Mouse (Mus musculus) common myeloid progenitor, adult 5-6 weeks (primary cell): ENCODE measurements at regions not wholly inside any gene's neighbourhood (a gene's known extent, or its start where the extent isn't known, plus 50 kb on each side); places are given as distances from the start of the nearest gene placed in this dataset.

Source experiments
- ATAC-seq: replicated peaks from 2 replicates; pipeline ENCODE4 v1.8.0; 2016; ENCODE audit warnings: low read depth, mild to moderate bottlenecking, moderate TSS enrichment, inconsistent platforms; ENCODE audit not compliant: poor library complexity, severe bottlenecking

GRCm38 (mm10) chr3:42110976-42111847 lies 368.8 kb downstream of the D3Ertd751e start:
- no peak for ATAC-seq

DNA sequence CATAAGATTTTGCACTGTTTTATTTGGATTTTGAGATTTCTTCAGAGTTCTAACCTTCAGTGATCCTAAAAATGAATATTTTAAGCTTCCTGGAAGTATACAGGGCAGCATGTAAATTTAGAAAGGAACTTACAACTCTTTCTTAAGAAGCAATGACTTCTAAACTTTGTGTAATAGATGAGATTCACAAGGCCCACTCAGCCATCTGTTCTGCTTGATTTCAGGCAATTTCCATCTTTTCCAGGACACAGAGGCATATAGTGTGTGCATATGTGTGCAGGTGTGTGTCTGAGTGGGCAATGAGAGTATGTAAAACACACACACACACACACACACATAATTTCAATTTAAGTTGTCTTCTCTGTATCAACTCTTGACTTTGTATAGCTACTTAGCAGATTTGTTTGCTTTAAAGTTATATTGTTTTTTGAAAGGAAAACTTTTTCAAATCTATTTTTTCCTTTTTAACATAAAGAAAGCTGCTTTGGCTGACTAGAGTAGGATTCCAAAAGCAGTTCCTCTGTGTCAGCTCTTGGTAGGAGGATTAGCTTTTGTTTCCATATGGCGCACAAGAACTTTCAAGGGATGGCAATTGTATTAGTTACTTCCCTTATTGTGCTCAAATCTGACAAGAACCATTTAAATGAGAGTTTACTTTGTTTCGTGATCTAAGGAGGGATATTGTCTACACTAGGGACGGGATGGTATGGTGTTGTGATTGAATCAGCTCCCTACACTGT lies 387.6 kb downstream of the D3Ertd751e start:
- ATAC-seq = no peak

DNA sequence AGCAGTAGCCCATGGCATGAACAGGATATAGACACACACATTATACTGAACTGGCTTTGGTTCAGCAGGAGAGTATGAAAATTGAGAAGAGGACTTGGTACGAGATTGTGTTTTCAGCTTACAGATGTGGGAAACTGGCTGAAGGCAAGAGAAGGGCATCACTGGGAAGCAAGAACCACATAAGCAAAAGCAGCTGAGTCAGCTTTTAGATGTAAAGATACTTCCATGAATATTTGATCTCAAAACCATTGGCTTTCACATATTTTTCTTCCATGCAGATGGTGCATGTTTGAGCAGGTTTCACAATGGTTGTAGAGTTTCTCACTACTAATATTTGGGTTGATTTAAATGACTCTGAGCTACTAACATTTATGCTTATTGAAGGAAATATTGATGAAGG lies 389.9 kb downstream of the D3Ertd751e start:
- ATAC-seq = no peak

DNA sequence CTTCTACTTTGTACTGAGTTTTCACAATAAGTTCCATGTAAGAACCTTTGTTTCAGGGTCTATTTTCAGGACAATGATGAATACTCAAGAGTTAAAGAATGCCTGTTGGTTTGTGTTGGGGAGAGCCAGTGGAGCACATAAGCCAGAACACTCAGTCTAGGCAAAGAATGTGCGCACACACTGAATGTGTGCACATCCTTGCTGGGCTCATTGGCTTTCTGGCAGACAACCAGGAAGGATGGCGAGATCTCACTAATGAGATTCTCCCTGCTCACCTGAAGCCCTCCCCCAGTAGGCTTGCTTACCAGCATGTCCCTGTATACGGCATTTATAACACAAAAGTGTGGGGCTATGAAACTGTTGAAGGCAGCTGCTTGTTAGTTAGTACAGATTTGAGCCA lies 411.0 kb downstream of the D3Ertd751e start:
- ATAC-seq = no peak

DNA sequence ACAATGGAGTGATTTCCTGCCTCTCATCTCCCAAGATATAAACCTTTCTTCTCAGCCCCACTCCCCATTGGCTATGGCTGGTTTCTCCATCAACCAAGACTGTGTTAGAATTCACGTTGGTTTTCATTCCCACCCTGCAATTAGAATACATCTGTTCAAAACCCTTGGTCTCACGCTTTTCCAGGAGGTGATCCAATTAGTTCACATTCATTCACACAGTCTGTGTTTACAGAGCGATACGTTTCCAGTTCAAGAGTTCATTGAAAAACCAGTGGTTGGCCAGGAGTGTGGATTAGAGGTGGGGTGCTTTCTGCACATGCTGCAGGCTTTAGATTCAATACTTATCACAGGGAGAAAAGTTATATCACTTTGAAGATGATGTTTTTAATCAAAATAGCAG lies 412.5 kb downstream of the D3Ertd751e start:
- no peak for ATAC-seq

- no peak for ATAC-seq
These were observed 421.3 kb downstream of the D3Ertd751e start for GRCm38 (mm10) chr3:42163666-42164065.

DNA sequence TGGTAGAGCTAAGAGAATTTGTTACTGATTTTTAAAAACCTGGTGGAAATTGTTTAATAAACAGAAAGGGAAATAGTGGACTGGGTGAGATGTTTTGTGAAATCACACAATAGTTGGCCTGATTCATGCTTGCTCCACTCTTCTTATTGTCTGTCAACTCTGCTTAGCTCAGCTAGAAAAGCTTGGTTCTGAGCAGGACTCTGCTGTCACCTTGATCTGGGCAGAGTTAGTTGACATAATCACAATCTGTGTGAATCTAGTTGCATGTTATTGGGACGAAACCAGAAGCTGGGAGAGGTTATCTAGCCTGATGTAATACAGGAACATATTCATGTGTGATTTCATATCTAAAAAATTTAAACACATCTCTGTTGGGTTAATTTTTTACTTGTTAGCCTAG lies 456.8 kb downstream of the D3Ertd751e start:
- ATAC-seq = no peak

GRCm38 (mm10) chr3:42201373-42201772 lies 459.0 kb downstream of the D3Ertd751e start:
- ATAC-seq = no peak

DNA sequence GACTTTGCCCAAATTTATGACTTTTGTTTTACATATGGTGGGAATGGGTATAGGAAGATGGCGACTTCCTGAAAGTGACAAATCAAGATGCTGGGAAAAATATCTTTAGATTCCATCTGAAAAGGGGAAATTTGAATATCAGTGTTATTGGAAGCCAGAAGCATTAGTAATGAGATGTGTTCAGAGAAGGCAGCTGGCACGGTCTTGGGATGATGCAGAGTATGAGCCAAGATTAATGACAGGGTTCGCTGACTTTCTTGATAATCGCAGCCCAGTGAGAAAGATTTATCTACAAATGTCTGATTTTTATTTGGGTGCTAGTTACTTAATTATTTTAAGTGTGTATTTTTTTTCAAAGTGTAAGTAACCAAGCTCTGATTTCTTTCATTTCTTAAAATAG lies 463.2 kb downstream of the D3Ertd751e start:
- ATAC-seq = no peak

GRCm38 (mm10) chr3:42211420-42211819 lies 469.0 kb downstream of the D3Ertd751e start:
- ATAC-seq = no peak

DNA sequence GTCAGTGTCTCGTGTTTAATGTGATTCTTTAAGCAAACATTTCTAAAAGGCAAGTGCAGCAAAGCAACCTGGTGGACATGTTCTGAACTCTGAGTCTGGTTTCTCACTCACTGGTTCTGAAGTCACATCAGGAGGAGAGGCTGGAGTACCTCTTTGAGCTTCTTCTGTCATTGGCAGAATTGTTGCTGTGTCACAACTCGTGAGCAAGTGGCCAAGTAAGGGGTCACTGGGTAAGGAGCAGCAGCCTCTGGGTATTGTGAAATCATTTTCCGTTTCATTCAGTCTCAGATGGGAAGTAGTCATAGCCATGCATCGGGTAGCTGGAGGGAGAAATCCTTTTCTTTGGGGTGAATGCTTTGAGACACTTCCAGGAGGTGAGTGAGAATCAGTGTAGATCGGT lies 470.0 kb downstream of the D3Ertd751e start:
- no peak for ATAC-seq

- no peak for ATAC-seq
These were observed 470.8 kb downstream of the D3Ertd751e start for GRCm38 (mm10) chr3:42213163-42213562.

- no peak for ATAC-seq
These were observed 472.3 kb downstream of the D3Ertd751e start for GRCm38 (mm10) chr3:42214624-42215276.

GRCm38 (mm10) chr3:42218719-42219118 lies 476.3 kb downstream of the D3Ertd751e start:
- ATAC-seq = no peak

DNA sequence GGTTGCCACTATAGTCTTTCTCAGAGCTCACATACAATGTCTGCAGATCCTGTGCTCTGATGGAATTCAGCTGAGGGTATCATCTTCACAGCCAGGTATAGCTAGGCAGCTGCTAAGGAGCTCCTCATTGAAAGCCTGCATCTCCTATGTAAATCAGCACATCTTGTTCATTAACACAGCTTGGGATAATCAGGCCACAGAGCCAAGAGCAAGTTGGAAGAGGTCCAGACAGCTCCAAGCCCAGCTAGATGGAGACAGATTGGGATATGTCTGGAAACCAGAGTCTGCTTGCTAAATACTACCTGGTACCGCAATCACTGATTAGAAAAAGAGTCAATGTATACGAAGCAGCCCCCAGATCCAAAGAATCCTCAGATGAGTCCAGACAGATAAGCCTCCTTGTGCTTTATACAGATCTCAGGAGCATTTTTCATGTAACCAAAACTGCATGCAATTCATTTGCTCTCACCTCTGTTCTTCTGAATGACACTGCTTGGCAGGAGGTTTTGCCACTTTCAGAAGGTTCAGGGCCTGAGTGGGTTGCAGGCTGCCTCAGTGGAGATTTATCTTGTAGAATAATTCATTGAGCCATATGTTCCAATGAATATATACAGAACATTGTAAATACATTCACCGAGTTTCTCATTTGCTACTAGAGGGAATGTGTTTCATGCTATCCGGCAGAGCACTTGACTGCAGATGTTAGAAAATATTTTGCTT lies 485.4 kb downstream of the D3Ertd751e start:
- ATAC-seq = no peak

- no peak for ATAC-seq
These were observed 486.0 kb downstream of the D3Ertd751e start for GRCm38 (mm10) chr3:42228399-42228755.

DNA sequence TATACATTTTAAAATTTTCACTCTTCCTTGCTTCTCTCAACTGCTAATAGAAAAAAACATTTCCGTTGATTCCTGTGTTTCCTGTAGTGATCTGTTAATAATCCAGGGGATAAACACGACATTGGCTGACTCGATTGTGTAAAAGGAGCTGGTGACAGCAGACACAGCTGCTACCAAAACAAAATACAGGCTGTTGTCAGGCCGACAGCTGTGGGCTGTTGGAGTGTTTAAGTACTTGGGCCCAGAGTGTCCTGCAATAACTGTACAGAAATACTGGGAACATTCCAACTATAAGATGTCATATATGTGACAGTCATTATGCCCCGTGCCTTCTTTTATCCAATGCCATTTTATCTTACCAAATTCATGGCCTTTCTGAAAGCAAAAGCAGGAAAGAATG lies 489.9 kb downstream of the D3Ertd751e start:
- no peak for ATAC-seq

DNA sequence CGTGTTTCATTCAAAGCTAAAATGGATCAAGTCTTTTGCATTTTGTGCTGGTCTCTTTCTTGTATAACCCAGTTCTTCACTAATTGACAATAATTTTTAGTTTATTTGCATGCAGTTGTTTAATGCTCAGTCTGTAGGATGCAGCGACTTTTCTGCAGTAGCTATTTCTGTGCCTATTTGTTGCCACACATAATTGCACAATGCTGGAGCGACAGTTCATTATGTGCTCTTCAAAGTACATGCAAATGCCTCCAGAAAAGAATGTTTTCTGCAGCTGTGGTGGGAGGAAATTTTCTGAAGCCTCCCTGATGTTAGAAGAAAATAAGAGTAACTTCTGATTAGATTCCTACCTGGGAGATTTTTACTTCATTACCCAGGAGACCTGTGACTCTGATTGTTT lies 491.3 kb downstream of the D3Ertd751e start:
- no peak for ATAC-seq

DNA sequence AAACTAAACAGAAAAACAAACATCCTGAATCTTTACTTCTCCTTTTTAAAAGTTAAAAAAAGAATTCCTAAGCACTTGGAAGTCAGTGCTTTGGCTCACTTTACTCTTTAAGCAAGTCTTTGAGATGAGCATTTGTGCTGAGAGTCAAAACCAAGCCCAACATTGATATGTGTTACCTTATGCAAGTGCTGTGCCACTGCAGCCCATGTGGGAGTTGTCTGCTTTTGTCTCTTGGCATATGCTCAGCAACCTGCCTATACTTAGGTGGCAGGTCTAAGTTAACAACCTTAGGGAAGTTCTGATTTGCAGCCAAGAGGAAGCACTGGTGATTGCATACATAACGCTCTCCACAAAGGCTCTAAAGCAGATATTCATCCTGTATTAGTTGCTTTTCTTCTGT lies 493.1 kb downstream of the D3Ertd751e start:
- no peak for ATAC-seq
